Mouse (Mus musculus) ES-Bruce4 (cell line): Measurements from ENCODE around the gene E2f8.

Source experiments
- CTCF ChIP-seq: IDR thresholded peaks from one replicate; pipeline ENCODE4 v1.8.1; 2011; ENCODE audit warnings: low read depth, low read length
- EP300 ChIP-seq: IDR thresholded peaks from 2 replicates; pipeline ENCODE4 v1.6.1; 2011; ENCODE audit warnings: low read depth, low read length; ENCODE audit not compliant: insufficient read depth
- POLR2A ChIP-seq: IDR thresholded peaks from one replicate; pipeline ENCODE4 v1.8.1; 2011; ENCODE audit warnings: low read length; ENCODE audit not compliant: insufficient read depth

DNA sequence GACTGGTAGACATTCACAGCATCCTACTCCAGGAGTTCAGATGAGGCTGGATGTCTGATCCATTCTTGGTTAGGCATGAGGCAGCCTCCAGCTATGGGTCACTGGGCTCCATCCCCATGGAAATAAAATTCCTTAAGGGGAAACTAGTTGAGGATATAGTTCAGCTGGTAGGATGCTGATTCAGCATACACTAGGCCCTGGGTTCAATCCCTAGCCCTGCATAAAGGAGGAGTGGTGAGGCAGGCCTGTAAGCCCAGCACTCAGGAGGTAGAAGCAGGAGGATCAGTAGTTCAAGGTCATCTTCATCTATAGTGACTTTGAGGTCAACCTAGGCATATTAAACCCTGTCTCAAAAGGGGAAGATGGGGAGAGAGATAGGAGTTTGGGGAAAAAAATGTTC is 17.2 kb downstream of the E2f8 start:
- no peak for TF ChIP-seq CTCF
- TF ChIP-seq POLR2A = no peak
- no peak for TF ChIP-seq EP300
